In the genomic region with DNA sequence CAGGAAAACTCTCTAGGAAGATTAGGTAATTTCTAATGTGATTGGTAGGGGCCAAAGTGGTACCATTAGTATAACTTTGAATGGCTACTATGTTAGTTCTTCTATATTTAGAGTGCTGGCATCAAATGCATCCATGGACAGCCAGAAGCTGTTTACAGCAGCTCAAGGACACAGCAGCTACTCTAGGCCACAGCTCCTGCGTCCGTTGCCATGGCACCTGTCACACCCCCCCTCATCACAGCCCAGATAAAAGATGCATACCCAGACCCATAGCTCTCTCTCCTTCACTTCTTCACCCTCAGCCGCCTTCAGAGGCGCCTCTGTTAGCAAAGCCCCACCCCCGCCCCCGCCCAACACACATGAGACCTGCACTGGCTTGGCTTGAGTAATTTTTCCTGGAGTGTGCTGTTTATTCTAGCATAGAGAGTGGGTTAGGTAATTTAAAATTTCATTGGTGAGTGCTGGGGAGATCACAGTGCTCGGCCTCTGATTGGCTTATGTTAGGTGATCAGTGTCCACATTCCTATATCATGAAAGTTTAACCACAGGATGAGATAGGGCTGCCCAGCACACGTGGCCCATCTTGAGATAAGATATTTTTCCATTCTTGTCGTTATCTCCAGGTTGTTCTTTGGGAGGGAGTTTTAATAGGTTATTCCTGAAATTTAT, we compare ENCODE assay signal across 19 mouse cellular contexts. TPM values are rescaled to one million over a fixed set of nuclear protein-coding genes. Genes with fewer than 3 reads are reported as not detected.
DNase-seq lines count a peak whose midpoint lies in the region; ATAC-seq and TF ChIP-seq lines count a peak whose summit lies in the region.
"Had no signal": no experiment of that assay in that cellular context is flagged by ENCODE, and none has a peak within 500 bp of the region (broad histone marks: within the 10 kb centered on the region; RNA-seq: fewer than 3 reads in every experiment).

No protein-coding gene starts in this region.

- H3K9me3 ChIP-seq in intestine, embryonic 15.5 days, result no peaks in the 10 kb centered on the region
- H3K9me3 ChIP-seq: embryonic facial prominence, embryonic 13.5 days; heart, embryonic 15.5 days; limb, embryonic 10.5 days; megakaryocyte, embryonic 14.5 days had no signal

- no peak for TF ChIP-seq POLR2A in liver, adult 2 months (IDR thresholded peaks at IDR 0.05; ENCODE audit: extremely low read depth, insufficient read depth, low read length)

- H3K4me2 ChIP-seq in intestine, embryonic 15.5 days (replicated peaks), result no peak overlapping the region
- H3K4me2 ChIP-seq: embryonic facial prominence, embryonic 13.5 days; heart, embryonic 15.5 days had no signal

- H3K36me3 ChIP-seq in liver, adult 2 months (ENCODE audit: control insufficient read depth, insufficient read depth, low read length), result no peaks in the 10 kb centered on the region
- no peaks in the 10 kb centered on the region for H3K36me3 ChIP-seq in intestine, embryonic 15.5 days
- H3K36me3 ChIP-seq: embryonic facial prominence, embryonic 13.5 days; heart, embryonic 15.5 days; limb, embryonic 10.5 days had no signal

- ATAC-seq in intestine, embryonic 15.5 days, result peak; percentile 81

- no peaks in the 10 kb centered on the region for H3K79me2 ChIP-seq in liver, adult 2 months (ENCODE audit: control insufficient read depth, insufficient read depth, low read length)

- no peak overlapping the region for H3K9ac ChIP-seq in liver, adult 2 months (ENCODE audit: low read depth, low read length)
- H3K9ac ChIP-seq in intestine, embryonic 15.5 days, result no peak overlapping the region
- H3K9ac ChIP-seq: embryonic facial prominence, embryonic 13.5 days; heart, embryonic 15.5 days; liver, embryonic 14.5 days had no signal

- peak; percentile 32 to 41 for DNase-seq in heart, adult 18-20 months
- no peak for DNase-seq in heart, postnatal 25 days (ENCODE audit: low spot score)
- DNase-seq in liver, adult 2 months (ENCODE audit: extremely low read depth, low read depth, low spot score), result peak; percentile 64
- DNase-seq in liver, result no peak
- peak; percentile 20 for DNase-seq in 416B (ENCODE audit: low read depth)
- DNase-seq in right cerebral cortex, postnatal 10 days (ENCODE audit: low spot score in 2 of 2), result no peak
- no peak for DNase-seq in layer of hippocampus, adult 9-10 months (ENCODE audit: low spot score)
- DNase-seq: B cell, adult 2 months; cerebellum, adult 9-10 months; gastrocnemius, postnatal 10 days; lung, postnatal 14 days; thymus, postnatal 14 days had no signal

- 68% methylated on average over 9 of the region's 9 CpGs for whole genome bisulfite sequencing in liver, adult 2 months
- WGBS in intestine, embryonic 15.5 days, result 69% methylated on average over 9 of the region's 9 CpGs

- H3K27ac ChIP-seq in liver, adult 2 months (replicated peaks; ENCODE audit: insufficient read depth, low read depth, low read length), result no peak overlapping the region
- no peak overlapping the region for H3K27ac ChIP-seq in intestine, embryonic 15.5 days
- H3K27ac ChIP-seq: embryonic facial prominence, embryonic 13.5 days; heart, embryonic 15.5 days; kidney, postnatal 0 days; limb, embryonic 10.5 days; liver, embryonic 14.5 days had no signal

- H3K4me1 ChIP-seq in liver, adult 2 months (ENCODE audit: control insufficient read depth, insufficient read depth, low read length), result no peaks in the 10 kb centered on the region; the same call in 1 of the 2 replicates
- no peaks in the 10 kb centered on the region for H3K4me1 ChIP-seq in intestine, embryonic 15.5 days (replicated peaks)
- H3K4me1 ChIP-seq: embryonic facial prominence, embryonic 13.5 days; heart, embryonic 15.5 days; limb, embryonic 10.5 days had no signal

- no peak overlapping the region for H3K4me3 ChIP-seq in liver, adult 2 months (ENCODE audit: insufficient read depth, low read depth, low read length)
- H3K4me3 ChIP-seq in intestine, embryonic 15.5 days (replicated peaks), result no peak overlapping the region
- H3K4me3 ChIP-seq: embryonic facial prominence, embryonic 13.5 days; heart, embryonic 15.5 days; limb, embryonic 10.5 days; megakaryocyte, embryonic 14.5 days had no signal

- intact Hi-C loops in heart, postnatal 25 days (cut with DNase I), result no loop called here

- TF ChIP-seq CTCF in liver, adult 2 months (IDR thresholded peaks at IDR 0.05; ENCODE audit: low read depth, low read length), result no peak

- H3K27me3 ChIP-seq in liver, adult 2 months (ENCODE audit: control insufficient read depth, insufficient read depth, low read length), result no peaks in the 10 kb centered on the region
- no peaks in the 10 kb centered on the region for H3K27me3 ChIP-seq in intestine, embryonic 15.5 days (replicated peaks)
- H3K27me3 ChIP-seq: embryonic facial prominence, embryonic 13.5 days; heart, embryonic 15.5 days had no signal

RNA-seq across cellular contexts. Expression of a gene that starts 27.3 kb away (rescaled TPM):
- 100 to 1,000 TPM; 136 to 151 TPM for total RNA-seq in heart, adult 18-20 months (2021)
- 100 to 1,000 TPM; 132 to 142 TPM for total RNA-seq in heart, postnatal 25 days (2021)
- total RNA-seq in liver, adult 2 months (2014; rRNA removed), result 108 and 111 TPM in 2 replicates
- polyA plus RNA-seq in liver, adult 2 months (2012; rRNA removed), result 17.2 and 20.5 TPM in 2 replicates
- polyA plus RNA-seq in intestine, embryonic 15.5 days (2015; fragmentation: Nextera tagmentation; extraction: Ambion mirVana), result 53.8 and 57.5 TPM in 2 replicates

RNA-seq across cellular contexts. Expression of a gene that starts 38.3 kb away (rescaled TPM):
- 10 to 100 TPM; 41.4 to 43.3 TPM for total RNA-seq in heart, adult 18-20 months (2021)
- 10 to 100 TPM; 38.8 to 44.0 TPM for total RNA-seq in heart, postnatal 25 days (2021)
- total RNA-seq in liver, adult 2 months (2014; rRNA removed), result 15.3 and 17.4 TPM in 2 replicates
- 6.7 and 7.2 TPM in 2 replicates for polyA plus RNA-seq in liver, adult 2 months (2012; rRNA removed)
- 25.0 and 28.3 TPM in 2 replicates for polyA plus RNA-seq in intestine, embryonic 15.5 days (2015; fragmentation: Nextera tagmentation; extraction: Ambion mirVana)

Comparison
In these comparisons a context has a peak if more than half of its experiments do, and no peak if none do; other contexts are left out.
1. DNase-seq: peak in heart, adult 18-20 months (2 of 2), liver, adult 2 months (single experiment) and 416B (single experiment); none in heart, postnatal 25 days (single experiment), liver (single experiment), right cerebral cortex, postnatal 10 days (0 of 2) and layer of hippocampus, adult 9-10 months (single experiment).